Mouse (Mus musculus) Patski (cell line): ENCODE measurements around the gene Sult1c1. TPM values are rescaled to one million over a fixed set of nuclear protein-coding genes. Genes with fewer than 3 reads are reported as not detected.
A peak's percentile ranks its signal among the peaks of the same experiment; 100 is the strongest.
"Not testable (repeated sequence)": the region's sequence is repeated elsewhere in the genome, so short reads cannot be mapped to it uniquely, and the experiment has no call there.

Experiments
- ATAC-seq: fragments of 100-300 bp; one replicate; pipeline ENCODE4 v1.8.0; 2021
- CTCF ChIA-PET: fragments of 350-600 bp; sonication (Branson Sonifier 250); formaldehyde crosslinking; loops from one replicate; lab custom pipeline; 2022; ENCODE audit warnings: inconsistent platforms; lab: Charles Lee
- POLR2A ChIA-PET: fragments of 350-600 bp; sonication (Branson Sonifier 250); formaldehyde crosslinking; loops from one replicate; lab custom pipeline; 2022; ENCODE audit warnings: antibody characterized with exemption, inconsistent platforms; lab: Charles Lee
- DNase-seq: peaks from one replicate; pipeline ENCODE4 v3.0.0-alpha.2; 2011; ENCODE audit warnings: low read depth, low spot score
- H3K27me3 ChIP-seq: fragments of 371-371 bp; one replicate; pipeline ENCODE4 v1.5.1; 2021
- CTCF ChIP-seq: fragments of 100-300 bp; IDR thresholded peaks from one replicate; pipeline ENCODE4 v1.5.1; 2021
- in situ Hi-C: fragments of 300-500 bp; cut with MboI; formaldehyde crosslinking; loops from 3 replicates; pipeline ENCODE4 v1.11.1; 2018; ENCODE audit warnings: low pct_unique_long_range_greater_than_20kb, mixed read lengths
- polyA plus RNA-seq: library from polyadenylated mRNA; unstranded; gene quantifications from one replicate; pipeline ENCODE4 v1.2.3, GENCODE M21; 2021

Gene Sult1c1
- not detected for polyA plus RNA-seq

GRCm38 (mm10) chr17:53990574-53990973 lies at the start of gene Sult1c1:
Gene Sult1c1 (minus strand): TSS chr17:53990674.
- ChIA-PET POLR2A (no interaction called here), CTCF (no interaction called here)
- no peak for DNase-seq
- H3K27me3 ChIP-seq, result no peaks in the 10 kb centered on the region
- TF ChIP-seq CTCF, result no peak
- ATAC-seq, result no peak
- in situ Hi-C loops, result no loop called here

- TF ChIP-seq CTCF, result peak; percentile 69
- ChIA-PET POLR2A (no interaction called here), CTCF (interaction anchor here (1.2 to 2.4 kb wide), 6 partner anchors 9 to 329 kb away, joined by 3 to 11 read pairs (median 3); no protein-coding TSS in a partner anchor)
- in situ Hi-C loops, result loop anchor here (5.0 to 10.0 kb wide), 2 partner anchors 51 to 328 kb away; no protein-coding TSS in a partner anchor
- H3K27me3 ChIP-seq, result no peaks in the 10 kb centered on the region
- DNase-seq, result peak; percentile 4
- peak; percentile 90 for ATAC-seq
Observed at GRCm38 (mm10) chr17:54014204-54014603, 23.7 kb upstream of the Sult1c1 start.

GRCm38 (mm10) chr17:54011196-54011595 lies 20.7 kb upstream of the Sult1c1 start:
- no peak for ATAC-seq
- H3K27me3 ChIP-seq, result no peaks in the 10 kb centered on the region
- TF ChIP-seq CTCF, result no peak
- in situ Hi-C loops, result loop anchor here (5.0 to 10.0 kb wide), 2 partner anchors 54 to 331 kb away; no protein-coding TSS in a partner anchor
- ChIA-PET POLR2A (no interaction called here), CTCF (no interaction called here)
- DNase-seq, result no peak

GRCm38 (mm10) chr17:54010536-54010935 lies 20.1 kb upstream of the Sult1c1 start:
- POLR2A ChIA-PET, result not testable (repeated sequence)

GRCm38 (mm10) chr17:54003522-54003921 lies 13.0 kb upstream of the Sult1c1 start:
- DNase-seq, result no peak
- ATAC-seq, result no peak
- ChIA-PET CTCF (no interaction called here), POLR2A (no interaction called here)
- H3K27me3 ChIP-seq, result no peaks in the 10 kb centered on the region
- no peak for TF ChIP-seq CTCF
- in situ Hi-C loops, result no loop called here

More at GRCm38 (mm10) chr17:54010536-54010935, 20.1 kb upstream of the Sult1c1 start:
- in situ Hi-C loops, result loop anchor here (5.0 to 10.0 kb wide), 2 partner anchors 54 to 332 kb away; no protein-coding TSS in a partner anchor
- CTCF ChIA-PET, ATAC-seq, H3K27me3 ChIP-seq, DNase-seq: not testable (repeated sequence)

GRCm38 (mm10) chr17:53973606-53974005 lies 16.9 kb downstream of the Sult1c1 start:
- H3K27me3 ChIP-seq, result no peaks in the 10 kb centered on the region
- in situ Hi-C loops, result no loop called here
- no peak for ATAC-seq
- no peak for TF ChIP-seq CTCF
- CTCF ChIA-PET, result interaction anchor here (1.2 kb wide), 1 partner anchor 15 kb away, joined by 4 read pairs; no protein-coding TSS in a partner anchor
- DNase-seq, result no peak
- POLR2A ChIA-PET, result no interaction called here

- H3K27me3 ChIP-seq, result no peaks in the 10 kb centered on the region
- no peak for TF ChIP-seq CTCF
- POLR2A ChIA-PET, result no interaction called here
- DNase-seq (no peak), ATAC-seq (no peak)
- CTCF ChIA-PET, result interaction anchor here (1.6 kb wide), 1 partner anchor 18 kb away, joined by 3 read pairs; no protein-coding TSS in a partner anchor
- in situ Hi-C loops, result no loop called here
Observed at GRCm38 (mm10) chr17:53941569-53942162, 48.8 kb downstream of the Sult1c1 start.

- POLR2A ChIA-PET, result no interaction called here
- in situ Hi-C loops, result no loop called here
Observed at GRCm38 (mm10) chr17:53940726-53941125, 49.7 kb downstream of the Sult1c1 start.

More at GRCm38 (mm10) chr17:53940726-53941125, 49.7 kb downstream of the Sult1c1 start:
- TF ChIP-seq CTCF, result no peak
- CTCF ChIA-PET, result interaction anchor here (1.6 kb wide), 1 partner anchor 19 kb away, joined by 3 read pairs; no protein-coding TSS in a partner anchor
- H3K27me3 ChIP-seq, result no peaks in the 10 kb centered on the region
- DNase-seq (no peak), ATAC-seq (no peak)

Other genes with a start within 250 kb of the Sult1c1 start
- 15.0 TPM for gene Sult1c2, start 144.3 kb downstream of the Sult1c1 start, polyA plus RNA-seq